Mouse (Mus musculus) CH12F3 (cell line): ENCODE results near the gene Akap7.
"Not testable (repeated sequence)": the region's sequence is repeated elsewhere in the genome, so short reads cannot be mapped to it uniquely, and the experiment has no call there.

Experiments
- in situ Hi-C: fragments of 300-500 bp; cut with MboI; formaldehyde crosslinking; loops from 2 replicates; pipeline ENCODE4 v1.14.3; 2020; ENCODE audit warnings: low sequenced_read_pairs

Akap7 gene

GRCm38 (mm10) chr10:25199510-25200353, 107.9 kb downstream of the Akap7 start:
- in situ Hi-C loops: no loop called here

DNA sequence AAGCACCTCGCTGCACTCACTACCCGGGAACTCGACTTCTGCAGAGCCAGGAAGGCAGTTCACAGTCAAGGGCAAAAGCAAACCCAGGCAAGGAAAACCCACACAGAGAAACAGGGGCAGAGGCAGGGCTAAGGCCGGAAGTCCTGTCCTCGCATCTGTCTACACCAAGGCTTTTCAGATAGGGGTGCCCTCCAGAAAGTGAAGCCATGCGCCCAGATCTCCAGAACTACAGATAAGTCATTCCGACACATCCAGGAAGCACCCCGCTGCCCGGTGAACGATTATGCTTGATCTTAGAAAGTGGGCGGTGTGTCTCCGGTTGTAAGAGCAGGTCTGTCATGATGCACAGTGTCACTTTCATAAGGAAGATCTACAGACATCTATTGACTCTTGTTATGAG, 109.1 kb downstream of the Akap7 start:
- in situ Hi-C loops: no loop called here

GRCm38 (mm10) chr10:25198048-25198447, 109.6 kb downstream of the Akap7 start:
- in situ Hi-C loops: no loop called here

GRCm38 (mm10) chr10:25192180-25193073, 115.2 kb downstream of the Akap7 start:
- in situ Hi-C loops: no loop called here

DNA sequence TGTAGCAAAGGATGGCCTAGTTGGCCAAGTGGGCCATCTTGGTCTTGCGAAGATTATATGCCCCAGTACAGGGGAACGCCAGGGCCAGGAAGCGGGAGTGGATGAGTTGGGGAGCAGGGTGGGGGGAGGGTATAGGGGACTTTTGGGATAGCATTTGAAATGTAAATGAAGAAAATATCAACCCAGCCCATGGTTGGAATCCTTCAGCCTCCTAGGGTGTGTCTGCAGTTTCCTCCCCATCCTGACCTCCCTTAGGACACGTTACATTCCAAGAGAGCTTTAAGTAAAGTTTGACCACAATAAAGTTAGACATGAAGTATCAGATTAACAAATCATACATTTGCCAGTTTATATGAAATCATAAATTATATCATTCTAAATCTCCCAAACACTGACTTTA, 116.5 kb downstream of the Akap7 start:
- in situ Hi-C loops: no loop called here

DNA sequence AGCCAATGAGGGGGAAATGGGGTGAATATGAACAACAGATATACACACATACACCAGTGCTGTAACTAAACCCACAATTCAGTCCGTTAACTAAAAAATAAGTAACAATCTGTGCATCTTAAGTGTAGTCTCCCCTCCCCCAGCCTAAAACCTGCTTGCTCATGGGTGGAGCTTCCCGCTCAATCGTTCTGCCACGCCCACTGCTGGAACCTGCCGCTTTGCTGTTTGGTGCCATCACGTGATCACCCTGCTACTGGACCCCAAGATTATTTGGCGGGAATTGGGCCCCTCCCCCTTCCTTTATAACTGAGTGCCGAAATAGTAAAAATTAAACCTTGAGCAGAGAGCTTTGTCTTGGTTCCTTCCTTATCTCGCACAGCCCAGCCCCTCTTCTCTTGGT, 121.4 kb downstream of the Akap7 start:
- in situ Hi-C loops: not testable (repeated sequence)

DNA sequence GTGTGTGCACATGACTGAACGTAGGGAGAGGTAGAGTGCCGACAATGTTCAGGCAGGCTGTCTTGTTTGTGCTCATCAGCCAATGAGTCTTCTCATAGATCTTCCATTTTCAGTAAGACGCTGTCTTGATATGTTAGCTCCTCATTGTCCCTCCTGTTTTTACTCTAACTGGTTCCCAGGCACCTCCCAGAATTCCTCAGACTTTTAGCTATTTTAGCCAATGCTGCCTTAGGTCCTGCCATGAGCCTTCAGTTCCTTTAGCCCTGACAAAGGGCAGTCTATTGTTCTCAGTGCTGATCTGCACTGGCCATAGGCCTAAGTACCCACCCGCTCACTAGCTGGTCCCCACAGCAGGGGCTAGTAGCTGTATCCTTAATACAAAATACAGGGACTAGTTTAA, 122.0 kb downstream of the Akap7 start:
- in situ Hi-C loops: no loop called here

DNA sequence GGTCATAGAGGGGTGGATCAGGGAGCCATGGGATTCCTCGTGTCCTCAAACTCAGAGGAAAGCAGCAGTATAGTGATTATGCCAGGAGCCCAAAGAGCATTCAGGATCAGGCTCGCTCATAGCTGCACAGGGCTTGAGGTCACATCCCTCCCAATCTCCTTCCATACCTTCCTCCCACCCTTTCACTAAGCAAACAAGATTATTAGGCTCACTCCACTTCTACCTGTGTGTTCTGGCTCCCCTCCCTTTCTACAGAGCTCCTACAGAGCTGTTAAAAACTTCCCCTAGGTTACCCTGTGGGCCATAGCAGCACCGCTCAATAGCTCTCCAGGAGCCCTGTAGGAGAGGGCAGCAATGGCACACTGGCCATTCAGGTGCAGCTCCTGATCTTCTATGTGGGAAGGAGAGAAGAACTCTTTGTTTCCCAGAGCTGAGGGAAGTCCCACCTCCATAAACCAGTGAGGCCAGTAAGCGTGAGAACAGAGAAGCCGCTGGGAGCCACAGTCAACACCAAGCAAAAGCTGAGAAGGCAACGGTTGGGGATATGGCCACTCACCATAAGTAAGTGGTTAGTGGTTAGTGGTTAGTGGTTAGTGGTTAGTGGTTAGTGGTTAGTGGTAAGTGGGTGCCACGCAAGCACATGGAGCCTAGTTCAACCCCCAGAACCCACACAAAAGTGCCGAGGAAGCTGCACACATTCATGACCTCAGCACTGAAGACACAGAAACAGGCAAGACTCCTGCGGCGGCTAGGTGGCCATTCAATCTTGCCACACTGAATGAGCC, 122.7 kb downstream of the Akap7 start:
- in situ Hi-C loops: no loop called here

DNA sequence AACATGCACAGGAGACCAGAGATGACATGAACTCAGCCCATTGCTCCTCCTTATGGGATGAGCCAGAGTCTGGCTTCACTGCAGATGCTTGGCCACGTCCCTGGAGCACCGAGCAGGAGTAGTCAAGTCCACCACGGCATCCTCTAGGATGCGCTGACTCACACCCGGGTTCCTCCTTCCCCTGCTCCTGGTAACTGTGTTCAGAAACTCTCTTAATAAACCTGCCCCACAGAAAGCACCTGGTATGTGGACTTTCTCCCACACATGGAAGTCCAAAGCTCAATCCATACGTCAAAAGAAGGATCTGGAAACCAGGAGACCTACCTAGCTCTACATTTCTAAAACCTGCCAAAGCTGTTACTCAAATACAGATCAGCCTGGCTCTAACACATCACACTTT, 124.4 kb downstream of the Akap7 start:
- in situ Hi-C loops: no loop called here

DNA sequence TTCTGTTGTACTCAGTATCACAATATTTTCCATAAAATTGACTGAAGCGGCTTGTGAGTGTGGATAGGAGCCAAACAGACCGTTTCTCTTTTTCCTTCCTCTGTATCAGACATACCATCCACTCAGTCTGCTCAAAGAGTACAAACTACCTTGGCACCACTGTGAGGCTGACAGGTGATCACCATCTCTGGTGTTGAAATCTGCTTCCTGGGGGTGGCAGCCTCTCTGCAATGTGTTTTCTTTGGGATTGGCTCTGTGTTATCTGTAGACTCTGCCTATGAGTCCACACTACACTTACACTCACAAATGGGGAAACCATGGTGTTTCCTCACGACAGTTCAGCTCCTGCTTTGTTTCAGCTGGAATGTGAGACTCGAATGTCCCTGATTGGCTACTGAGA, 128.6 kb downstream of the Akap7 start:
- in situ Hi-C loops: no loop called here

DNA sequence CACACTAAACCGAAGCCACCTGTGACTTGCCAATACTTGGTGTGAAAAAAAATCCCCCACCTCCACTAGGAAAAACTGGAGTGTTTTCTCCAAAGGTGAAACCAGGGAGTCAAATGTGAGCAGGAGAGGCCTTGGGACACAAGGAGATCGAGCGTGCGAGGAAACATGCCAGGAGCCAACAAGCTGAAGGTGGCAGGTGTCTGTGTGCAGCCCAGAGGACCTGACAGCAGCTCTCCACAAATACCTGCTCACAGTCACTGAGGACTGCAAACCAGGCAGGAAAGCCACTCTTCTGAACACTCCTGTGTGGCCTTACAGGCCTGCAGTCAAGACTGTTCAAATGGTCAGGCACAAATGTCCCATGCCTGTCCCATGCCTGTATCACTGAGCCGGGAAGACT, 130.4 kb downstream of the Akap7 start:
- in situ Hi-C loops: no loop called here

GRCm38 (mm10) chr10:25174872-25175271, 132.8 kb downstream of the Akap7 start:
- in situ Hi-C loops: no loop called here

- in situ Hi-C loops: no loop called here
Observed at GRCm38 (mm10) chr10:25167365-25168194, 140.1 kb downstream of the Akap7 start.

GRCm38 (mm10) chr10:25163510-25163909, 144.2 kb downstream of the Akap7 start:
- in situ Hi-C loops: not testable (repeated sequence)

DNA sequence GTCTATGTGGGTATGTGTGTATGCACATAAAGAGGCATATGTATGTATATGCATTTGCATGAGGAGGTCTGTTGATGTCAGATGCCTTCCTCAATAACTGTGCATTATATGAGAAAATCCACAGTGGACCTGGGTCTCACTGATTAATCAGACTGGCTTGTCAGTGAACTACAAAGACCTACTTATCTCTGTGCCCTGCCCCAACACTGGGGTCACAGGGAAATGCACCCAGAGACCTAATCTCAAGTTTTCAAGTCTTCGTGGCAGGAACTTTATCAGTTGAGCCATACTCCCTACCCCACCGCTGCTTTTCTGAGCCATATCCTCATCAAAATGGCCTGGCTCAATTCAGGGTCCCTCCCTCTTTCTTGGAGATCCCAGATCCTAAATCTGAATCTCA, 146.0 kb downstream of the Akap7 start:
- in situ Hi-C loops: no loop called here

DNA sequence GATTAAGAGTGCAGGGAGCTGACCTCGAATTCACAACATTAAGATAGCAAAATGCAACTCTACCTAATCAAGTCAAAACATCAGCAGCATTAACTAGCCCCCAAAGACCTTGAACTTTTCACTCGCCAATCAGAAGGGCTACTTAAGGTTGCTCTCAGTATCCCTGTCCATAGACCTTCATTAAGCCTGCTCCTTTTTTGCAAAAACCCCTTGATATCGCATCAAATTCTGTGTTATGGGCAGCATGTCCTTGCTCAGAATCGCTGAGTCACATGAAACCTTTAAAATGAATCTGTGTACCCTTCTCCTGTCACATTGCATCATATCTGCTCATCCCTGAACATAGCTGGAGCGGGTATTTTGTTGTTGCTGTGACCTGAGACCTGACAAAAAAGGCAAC, 149.0 kb downstream of the Akap7 start:
- in situ Hi-C loops: no loop called here

- in situ Hi-C loops: no loop called here
Observed at GRCm38 (mm10) chr10:25157339-25157738, 150.3 kb downstream of the Akap7 start.

- in situ Hi-C loops: no loop called here
Observed at GRCm38 (mm10) chr10:25154225-25154624, 153.4 kb downstream of the Akap7 start.

DNA sequence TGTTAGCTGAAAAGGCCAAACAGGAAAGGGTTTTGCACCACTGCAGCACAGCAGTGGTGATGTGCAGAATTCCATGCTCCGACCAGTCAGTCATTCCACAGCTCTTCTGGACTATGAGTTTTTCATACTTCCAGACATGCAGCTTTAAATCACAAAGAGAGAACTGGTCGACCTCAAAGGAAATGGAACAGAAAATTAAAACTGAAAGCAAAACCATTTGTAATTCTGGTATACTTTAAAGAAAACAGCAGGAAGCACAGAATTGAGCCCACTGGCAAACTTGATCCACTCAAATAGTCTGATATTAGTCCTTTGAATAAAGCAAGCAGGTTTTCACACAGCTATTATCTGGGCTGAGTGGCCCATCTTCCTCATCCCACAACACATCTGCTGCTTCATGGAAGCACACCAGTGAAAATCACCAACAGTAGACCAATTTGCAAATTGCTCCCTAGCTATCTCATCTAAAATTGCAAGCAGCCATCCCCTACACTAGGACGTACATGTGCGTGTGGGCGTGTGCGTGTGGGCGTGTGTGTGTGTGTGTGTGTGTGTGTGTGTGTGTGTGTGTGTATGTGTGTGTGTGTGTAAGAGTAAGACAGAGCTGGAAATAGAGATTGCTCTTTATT, 156.4 kb downstream of the Akap7 start:
- in situ Hi-C loops: no loop called here

GRCm38 (mm10) chr10:25145851-25146250, 161.8 kb downstream of the Akap7 start:
- in situ Hi-C loops: no loop called here
